In the genomic region with DNA sequence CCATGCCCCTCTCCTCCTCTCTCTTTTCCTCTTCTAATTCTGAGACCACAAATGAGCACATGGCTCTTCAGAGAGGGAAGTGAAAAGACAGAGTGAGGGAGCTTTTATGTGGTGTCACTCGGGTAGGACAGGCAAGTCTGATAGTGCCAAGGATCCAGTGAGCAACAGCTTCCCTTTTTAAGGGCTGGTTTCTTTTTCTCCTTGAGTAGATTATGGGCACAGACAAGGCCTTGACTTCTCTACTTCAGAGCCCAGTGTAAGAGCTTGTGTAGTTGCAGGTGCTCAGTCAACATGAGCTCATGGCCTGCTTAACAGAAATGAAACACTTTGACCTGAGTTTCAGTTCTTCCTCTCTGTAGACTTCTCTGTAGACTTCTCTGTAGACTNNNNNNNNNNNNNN, we compare ENCODE assay signal across 15 mouse cellular contexts. TPM values are rescaled to one million over a fixed set of nuclear protein-coding genes. Genes with fewer than 3 reads are reported as not detected.
A peak's percentile ranks its signal among the peaks of the same experiment; 100 is the strongest.
DNase-seq lines count a peak whose midpoint lies in the region; ATAC-seq and TF ChIP-seq lines count a peak whose summit lies in the region.
"Had no signal": no experiment of that assay in that cellular context is flagged by ENCODE, and none has a peak within 500 bp of the region (broad histone marks: within the 10 kb centered on the region; RNA-seq: fewer than 3 reads in every experiment).

No protein-coding gene starts in this region.

- H3K36me3 ChIP-seq in heart, embryonic 16.5 days (ENCODE audit: control insufficient read depth, insufficient read depth): no peaks in the 10 kb centered on the region
- H3K36me3 ChIP-seq in heart, embryonic 10.5 days: no peaks in the 10 kb centered on the region
- H3K36me3 ChIP-seq in intestine, postnatal 0 days (ENCODE audit: control insufficient read depth, insufficient read depth): no peaks in the 10 kb centered on the region
- H3K36me3 ChIP-seq in hindbrain, embryonic 11.5 days (ENCODE audit: control insufficient read depth, insufficient read depth, low read length): no peaks in the 10 kb centered on the region

- ATAC-seq in heart, embryonic 16.5 days (replicated peaks; ENCODE audit: extremely low read depth, insufficient read depth, low FRiP score): peak; percentile 59
- no peak for ATAC-seq in intestine, postnatal 0 days
- ATAC-seq in hindbrain, embryonic 11.5 days (ENCODE audit: low FRiP score): no peak
- ATAC-seq: lung, postnatal 0 days had no signal

- no peak for DNase-seq in heart, embryonic 10.5 days (ENCODE audit: low spot score)
- peak; percentile 66 for DNase-seq in 416B (ENCODE audit: low read depth)
- DNase-seq in naive thymus-derived CD4-positive, alpha-beta T cell, adult 2 months (ENCODE audit: low read depth): peak; percentile 68
- DNase-seq in cerebellum, adult 11 months: no peak
- DNase-seq in hindbrain, embryonic 11.5 days (ENCODE audit: low spot score): no peak
- DNase-seq: embryo, embryonic 11 days; heart, postnatal 4 days; kidney, postnatal 25 days; left cerebral cortex, postnatal 4 days; right cerebral cortex, adult 18-20 months had no signal

- WGBS in heart, embryonic 16.5 days: 48% methylated on average over 1 of the region's 1 CpGs
- 52% methylated on average over 1 of the region's 1 CpGs for WGBS in heart, embryonic 10.5 days
- 47% methylated on average over 1 of the region's 1 CpGs for WGBS in intestine, postnatal 0 days
- WGBS in hindbrain, embryonic 11.5 days: 74% methylated on average over 1 of the region's 1 CpGs

- H3K4me1 ChIP-seq in heart, embryonic 16.5 days (ENCODE audit: control insufficient read depth, insufficient read depth, low read length): no peaks in the 10 kb centered on the region
- H3K4me1 ChIP-seq in heart, embryonic 10.5 days: no peaks in the 10 kb centered on the region
- peaks cover 18% of the 10 kb centered on the region for H3K4me1 ChIP-seq in bone marrow macrophage, adult 2 months (ENCODE audit: control insufficient read depth, insufficient read depth, low read length)
- no peaks in the 10 kb centered on the region for H3K4me1 ChIP-seq in intestine, postnatal 0 days (replicated peaks; ENCODE audit: control insufficient read depth, insufficient read depth, low read length)
- no peaks in the 10 kb centered on the region for H3K4me1 ChIP-seq in hindbrain, embryonic 11.5 days (replicated peaks; ENCODE audit: control insufficient read depth, insufficient read depth, low read length)

- no peak overlapping the region for H3K4me3 ChIP-seq in heart, embryonic 16.5 days (ENCODE audit: low read length)
- H3K4me3 ChIP-seq in heart, embryonic 10.5 days: no peak overlapping the region
- H3K4me3 ChIP-seq in bone marrow macrophage, adult 2 months (ENCODE audit: insufficient read depth, low read length): no peak overlapping the region
- H3K4me3 ChIP-seq in intestine, postnatal 0 days (ENCODE audit: low read depth, low read length): no peak overlapping the region
- no peak overlapping the region for H3K4me3 ChIP-seq in hindbrain, embryonic 11.5 days (ENCODE audit: low read depth, low read length)

- H3K9ac ChIP-seq in heart, embryonic 16.5 days (ENCODE audit: low read length): no peak overlapping the region
- H3K9ac ChIP-seq in intestine, postnatal 0 days (ENCODE audit: low read depth, low read length): no peak overlapping the region
- H3K9ac ChIP-seq in hindbrain, embryonic 11.5 days (ENCODE audit: low read depth, low read length): no peak overlapping the region

- no peak for TF ChIP-seq POLR2A in bone marrow macrophage, adult 2 months (IDR thresholded peaks at IDR 0.05; ENCODE audit: borderline replicate concordance, low read depth, low read length)

- no peak overlapping the region; the same call in 1 of the 2 replicates for H3K4me2 ChIP-seq in heart, embryonic 16.5 days (ENCODE audit: low read depth, low read length)
- no peak overlapping the region for H3K4me2 ChIP-seq in intestine, postnatal 0 days (replicated peaks; ENCODE audit: low read depth)
- H3K4me2 ChIP-seq in hindbrain, embryonic 11.5 days (replicated peaks; ENCODE audit: low read depth, low read length): no peak overlapping the region

- H3K27me3 ChIP-seq in heart, embryonic 16.5 days (ENCODE audit: control insufficient read depth, insufficient read depth, low read length): no peaks in the 10 kb centered on the region
- H3K27me3 ChIP-seq in heart, embryonic 10.5 days (ENCODE audit: insufficient read depth, poor library complexity, severe bottlenecking): no peaks in the 10 kb centered on the region
- no peaks in the 10 kb centered on the region for H3K27me3 ChIP-seq in intestine, postnatal 0 days (replicated peaks; ENCODE audit: control insufficient read depth, insufficient read depth, low read length)
- no peaks in the 10 kb centered on the region for H3K27me3 ChIP-seq in hindbrain, embryonic 11.5 days (ENCODE audit: control insufficient read depth, insufficient read depth, low read length)

- H3K27ac ChIP-seq in heart, embryonic 16.5 days (ENCODE audit: low read length): peak overlapping the region; percentile 70
- no peak overlapping the region for H3K27ac ChIP-seq in heart, embryonic 10.5 days
- peak overlapping the region; percentile 78 for H3K27ac ChIP-seq in bone marrow macrophage, adult 2 months (ENCODE audit: insufficient read depth, low read depth, low read length)
- no peak overlapping the region for H3K27ac ChIP-seq in intestine, postnatal 0 days (ENCODE audit: low read depth, low read length)
- no peak overlapping the region for H3K27ac ChIP-seq in hindbrain, embryonic 11.5 days (ENCODE audit: low read depth, low read length)

- no peaks in the 10 kb centered on the region for H3K9me3 ChIP-seq in heart, embryonic 16.5 days (replicated peaks; ENCODE audit: control insufficient read depth, low read length)
- no peaks in the 10 kb centered on the region for H3K9me3 ChIP-seq in heart, embryonic 10.5 days
- no peaks in the 10 kb centered on the region for H3K9me3 ChIP-seq in intestine, postnatal 0 days (ENCODE audit: control insufficient read depth)
- no peaks in the 10 kb centered on the region for H3K9me3 ChIP-seq in hindbrain, embryonic 11.5 days (ENCODE audit: control insufficient read depth, low read length)

- no peak for TF ChIP-seq CTCF in bone marrow macrophage, adult 2 months (IDR thresholded peaks at IDR 0.05; ENCODE audit: low read depth, low read length)
- no peak for TF ChIP-seq CTCF in intestine, postnatal 0 days (IDR thresholded peaks at IDR 0.05; ENCODE audit: low read depth)

RNA-seq across cellular contexts. Expression of gene Il2ra, which starts 5.5 kb away (rescaled TPM):
- 8.6 and 21.2 TPM in 2 replicates for polyA plus RNA-seq in heart, embryonic 16.5 days (2015; fragmentation: Nextera tagmentation; extraction: Ambion mirVana)
- not detected in 2 replicates for polyA plus RNA-seq in heart, embryonic 10.5 days (2016; fragmentation: Nextera tagmentation; extraction: Ambion mirVana)
- polyA plus RNA-seq in bone marrow macrophage, adult 2 months (2012; ENCODE audit: insufficient read depth, insufficient read length, missing spikeins): not detected in 2 replicates
- 0.05 and 0.16 TPM in 2 replicates for polyA plus RNA-seq in intestine, postnatal 0 days (2015; fragmentation: Nextera tagmentation; extraction: Ambion mirVana)
- not detected in 2 replicates for polyA plus RNA-seq in hindbrain, embryonic 11.5 days (2014; fragmentation: Nextera tagmentation; extraction: Ambion mirVana)
- polyA plus RNA-seq: C2C12 had no signal

RNA-seq across cellular contexts. Expression of gene Gm17490, which starts 11.1 kb away (rescaled TPM):
- not detected in 2 replicates for polyA plus RNA-seq in heart, embryonic 16.5 days (2015; fragmentation: Nextera tagmentation; extraction: Ambion mirVana)
- polyA plus RNA-seq in heart, embryonic 10.5 days (2016; fragmentation: Nextera tagmentation; extraction: Ambion mirVana): not detected in 2 replicates
- not detected in 2 replicates for polyA plus RNA-seq in bone marrow macrophage, adult 2 months (2012; ENCODE audit: insufficient read depth, insufficient read length, missing spikeins)
- polyA plus RNA-seq in intestine, postnatal 0 days (2015; fragmentation: Nextera tagmentation; extraction: Ambion mirVana): not detected in 2 replicates
- not detected in 2 replicates for polyA plus RNA-seq in hindbrain, embryonic 11.5 days (2014; fragmentation: Nextera tagmentation; extraction: Ambion mirVana)
- polyA plus RNA-seq: C2C12; lung, postnatal 0 days had no signal

RNA-seq across cellular contexts. Expression of gene Rbm17, which starts 33.2 kb away (rescaled TPM):
- 84.5 and 102 TPM in 2 replicates for polyA plus RNA-seq in heart, embryonic 16.5 days (2015; fragmentation: Nextera tagmentation; extraction: Ambion mirVana)
- 107 and 146 TPM in 2 replicates for polyA plus RNA-seq in heart, embryonic 10.5 days (2016; fragmentation: Nextera tagmentation; extraction: Ambion mirVana)
- polyA plus RNA-seq in bone marrow macrophage, adult 2 months (2012; ENCODE audit: insufficient read depth, insufficient read length, missing spikeins): 88.8 and 93.0 TPM in 2 replicates
- 58.1 and 61.8 TPM in 2 replicates for polyA plus RNA-seq in intestine, postnatal 0 days (2015; fragmentation: Nextera tagmentation; extraction: Ambion mirVana)
- 178 and 191 TPM in 2 replicates for polyA plus RNA-seq in hindbrain, embryonic 11.5 days (2014; fragmentation: Nextera tagmentation; extraction: Ambion mirVana)

Comparison
In these comparisons a context has a peak if more than half of its experiments do, and no peak if none do; other contexts are left out.
1. H3K27ac ChIP-seq: peak in heart, embryonic 16.5 days (single experiment) and bone marrow macrophage, adult 2 months (single experiment); none in heart, embryonic 10.5 days (single experiment), intestine, postnatal 0 days (single experiment) and hindbrain, embryonic 11.5 days (single experiment).
2. DNase-seq: peak in 416B (single experiment) and naive thymus-derived CD4-positive, alpha-beta T cell, adult 2 months (single experiment); none in heart, embryonic 10.5 days (single experiment), cerebellum, adult 11 months (single experiment) and hindbrain, embryonic 11.5 days (single experiment).